Mouse (Mus musculus): Measurements from ENCODE around the gene Gca. TPM values are rescaled to one million over a fixed set of nuclear protein-coding genes. Genes with fewer than 3 reads are reported as not detected.

Gca gene
- 1.5 and 2.0 TPM in 2 replicates for polyA plus RNA-seq (2016; fragmentation: Nextera tagmentation; extraction: Ambion mirVana)

DNA sequence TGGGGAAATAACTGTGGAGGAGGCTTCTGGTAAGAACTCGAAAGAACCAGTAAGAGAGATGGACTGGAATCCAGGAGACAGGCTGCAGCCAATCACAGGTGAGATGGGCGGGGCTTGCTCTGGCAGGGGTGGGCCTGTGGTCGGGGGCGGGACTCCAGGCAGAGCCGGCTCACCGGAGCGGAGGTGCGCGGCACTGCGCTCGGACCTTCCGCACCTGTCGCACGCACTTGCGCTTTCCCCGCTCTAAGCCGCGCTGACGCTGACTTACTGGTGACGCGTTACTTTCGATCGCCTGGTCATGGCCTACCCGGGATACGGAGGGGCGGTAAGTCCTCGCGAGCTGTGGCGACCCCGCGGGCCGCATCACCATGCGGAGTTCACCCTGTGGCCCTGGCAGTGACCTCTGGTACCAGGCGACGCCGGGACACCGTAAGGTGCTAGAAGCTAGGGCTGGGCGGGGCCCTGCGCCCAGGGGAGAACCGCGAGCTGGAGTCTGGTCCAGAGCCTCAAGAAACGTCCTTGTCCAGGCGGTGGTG is at the start of gene Gca:
Gene Gca, plus strand, starts transcription at position 151 of the 536 bp plus-strand sequence.
- under 1% methylated on average over 42 of the region's 43 CpGs for WGBS
- H3K36me3 ChIP-seq = no peaks in the 10 kb centered on the region
- peak within 1 kb of the TSS; percentile 73 for H3K4me3 ChIP-seq
- peaks cover 16% of the 10 kb centered on the region for H3K27me3 ChIP-seq (ENCODE audit: low read depth, poor library complexity, severe bottlenecking)
- H3K27ac ChIP-seq (replicated peaks) = peak within 1 kb of the TSS; percentile 65; the same call in 1 of the 2 replicates
- H3K4me1 ChIP-seq = 0 out of 2 replicates have a peak, but pooled peaks cover 3% of the 10 kb centered on the region
- H3K9me3 ChIP-seq (replicated peaks) = no peaks in the 10 kb centered on the region
- peak; percentile 84 for DNase-seq (ENCODE audit: low spot score)

DNA sequence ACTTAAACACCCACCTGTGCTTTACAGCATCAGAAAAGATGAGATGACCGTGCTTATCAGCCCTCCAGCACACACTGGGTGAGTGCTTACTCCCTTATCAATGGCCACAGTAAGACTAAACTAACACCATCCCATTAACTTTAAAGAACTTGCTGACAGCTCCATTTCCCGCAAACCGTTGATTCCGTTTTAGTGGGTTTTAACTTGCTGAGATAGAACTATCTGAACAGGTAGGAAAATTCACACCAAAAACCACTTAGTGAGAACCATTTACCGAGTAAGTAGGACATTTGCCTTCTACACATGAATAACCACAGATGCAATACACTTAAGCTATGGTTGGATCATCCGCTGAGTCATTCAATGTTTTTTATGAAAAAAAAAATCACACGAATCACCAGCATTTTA is 45.1 kb upstream of the Gca start:
- H3K4me3 ChIP-seq = no peak overlapping the region
- H3K4me1 ChIP-seq = no peaks in the 10 kb centered on the region
- 84% methylated on average over 7 of the region's 7 CpGs for WGBS
- no peak overlapping the region for H3K27ac ChIP-seq (replicated peaks)
- H3K27me3 ChIP-seq (ENCODE audit: low read depth, poor library complexity, severe bottlenecking) = no peaks in the 10 kb centered on the region
- H3K36me3 ChIP-seq = no peaks in the 10 kb centered on the region
- no peaks in the 10 kb centered on the region for H3K9me3 ChIP-seq (replicated peaks)
- DNase-seq (ENCODE audit: low spot score) = no peak

DNA sequence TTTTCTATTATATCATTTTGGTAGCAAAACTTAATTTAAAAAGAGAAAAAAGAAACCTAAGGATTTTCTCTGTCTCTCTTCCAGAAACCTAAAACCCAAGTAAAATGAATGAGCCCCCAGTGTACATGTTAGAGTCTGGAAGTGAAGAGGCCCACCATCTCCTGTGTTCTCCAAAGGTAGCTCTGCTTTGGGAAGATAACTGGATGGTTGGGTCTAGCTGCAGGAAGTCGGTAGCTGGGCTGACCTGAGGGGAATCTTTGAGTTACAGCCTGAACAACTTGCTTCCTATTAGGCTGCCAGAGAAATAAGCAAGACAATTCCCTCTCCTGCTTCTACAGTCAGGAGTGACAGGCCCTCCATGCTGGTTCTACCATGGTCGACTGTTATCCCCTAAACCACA is 44.4 kb upstream of the Gca start:
- H3K27me3 ChIP-seq (ENCODE audit: low read depth, poor library complexity, severe bottlenecking) = no peaks in the 10 kb centered on the region
- no peaks in the 10 kb centered on the region for H3K9me3 ChIP-seq (replicated peaks)
- H3K27ac ChIP-seq (replicated peaks) = no peak overlapping the region
- no peak overlapping the region for H3K4me3 ChIP-seq
- 76% methylated on average over 2 of the region's 2 CpGs for WGBS
- no peaks in the 10 kb centered on the region for H3K4me1 ChIP-seq
- H3K36me3 ChIP-seq = no peaks in the 10 kb centered on the region
- no peak for DNase-seq (ENCODE audit: low spot score)

DNA sequence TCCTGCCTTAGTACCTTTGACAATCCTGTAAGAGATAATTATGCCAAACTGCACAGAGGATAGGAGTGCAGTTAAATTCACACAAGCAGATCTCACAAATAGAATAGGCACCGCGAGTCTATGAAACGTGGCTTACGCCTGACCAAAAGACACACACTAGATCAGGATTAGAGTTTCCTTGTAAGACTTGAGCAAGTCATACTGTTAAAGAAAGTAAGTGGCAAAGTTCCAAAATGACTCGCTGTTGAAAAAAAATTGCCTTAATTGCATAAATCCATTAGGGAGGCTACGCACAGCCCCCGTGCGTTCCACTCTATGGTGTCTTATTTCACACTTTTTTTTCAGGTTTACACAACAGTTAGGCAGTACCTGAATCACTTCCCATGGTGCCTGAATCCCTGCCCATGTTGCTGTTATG is 41.1 kb upstream of the Gca start:
- no peak overlapping the region for H3K4me3 ChIP-seq
- no peak overlapping the region for H3K27ac ChIP-seq (replicated peaks)
- no peaks in the 10 kb centered on the region for H3K4me1 ChIP-seq
- no peaks in the 10 kb centered on the region for H3K27me3 ChIP-seq (ENCODE audit: low read depth, poor library complexity, severe bottlenecking)
- WGBS = 92% methylated on average over 8 of the region's 8 CpGs
- no peaks in the 10 kb centered on the region for H3K9me3 ChIP-seq (replicated peaks)
- DNase-seq (ENCODE audit: low spot score) = no peak
- H3K36me3 ChIP-seq = no peaks in the 10 kb centered on the region

DNA sequence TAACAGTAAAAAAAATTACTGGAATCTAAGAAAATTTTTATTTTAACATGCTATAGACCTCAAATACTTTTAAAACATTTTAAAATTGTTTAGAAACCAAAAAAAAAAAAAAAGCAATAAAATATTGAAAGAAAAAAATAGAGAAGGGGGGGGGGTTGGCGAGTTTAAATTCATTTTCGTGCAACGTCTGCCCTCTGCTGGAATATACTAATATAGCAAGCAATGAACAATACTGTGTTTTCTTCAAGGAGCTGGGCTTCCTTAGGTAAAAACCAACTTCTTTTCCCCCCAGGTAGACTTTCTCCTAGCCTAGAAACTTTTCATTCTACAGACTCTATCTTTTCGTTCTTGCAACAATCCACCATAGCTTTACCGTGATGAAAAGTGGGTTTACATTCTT is 36.4 kb upstream of the Gca start:
- no peak for DNase-seq (ENCODE audit: low spot score)
- H3K36me3 ChIP-seq = no peaks in the 10 kb centered on the region
- H3K9me3 ChIP-seq (replicated peaks) = no peaks in the 10 kb centered on the region
- no peaks in the 10 kb centered on the region for H3K4me1 ChIP-seq
- WGBS = 16% methylated on average over 5 of the region's 5 CpGs
- H3K27me3 ChIP-seq (ENCODE audit: low read depth, poor library complexity, severe bottlenecking) = no peaks in the 10 kb centered on the region
- H3K4me3 ChIP-seq = no peak overlapping the region
- H3K27ac ChIP-seq (replicated peaks) = no peak overlapping the region

DNA sequence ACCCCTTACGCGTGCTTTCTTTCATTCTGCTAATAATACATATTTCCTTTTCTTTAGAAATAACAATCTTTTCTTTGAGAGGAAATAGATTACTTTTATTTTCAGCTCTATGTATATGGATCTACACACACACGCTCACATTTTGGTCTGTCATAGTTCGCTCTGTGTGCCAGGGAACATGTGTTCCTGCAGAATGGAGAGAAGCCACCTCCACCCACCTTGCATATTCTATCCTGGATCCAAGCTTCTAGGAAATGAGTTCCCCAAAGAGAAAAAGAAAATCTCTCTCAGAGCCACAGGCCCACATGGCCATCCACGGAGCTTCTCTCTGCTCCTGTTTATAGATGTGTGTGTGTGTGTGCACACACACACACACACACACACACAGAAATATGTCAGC is 35.7 kb upstream of the Gca start:
- H3K4me1 ChIP-seq = no peaks in the 10 kb centered on the region
- 91% methylated on average over 5 of the region's 5 CpGs for WGBS
- H3K27me3 ChIP-seq (ENCODE audit: low read depth, poor library complexity, severe bottlenecking) = no peaks in the 10 kb centered on the region
- no peak overlapping the region for H3K27ac ChIP-seq (replicated peaks)
- no peak for DNase-seq (ENCODE audit: low spot score)
- H3K4me3 ChIP-seq = no peak overlapping the region
- H3K36me3 ChIP-seq = no peaks in the 10 kb centered on the region
- H3K9me3 ChIP-seq (replicated peaks) = no peaks in the 10 kb centered on the region

DNA sequence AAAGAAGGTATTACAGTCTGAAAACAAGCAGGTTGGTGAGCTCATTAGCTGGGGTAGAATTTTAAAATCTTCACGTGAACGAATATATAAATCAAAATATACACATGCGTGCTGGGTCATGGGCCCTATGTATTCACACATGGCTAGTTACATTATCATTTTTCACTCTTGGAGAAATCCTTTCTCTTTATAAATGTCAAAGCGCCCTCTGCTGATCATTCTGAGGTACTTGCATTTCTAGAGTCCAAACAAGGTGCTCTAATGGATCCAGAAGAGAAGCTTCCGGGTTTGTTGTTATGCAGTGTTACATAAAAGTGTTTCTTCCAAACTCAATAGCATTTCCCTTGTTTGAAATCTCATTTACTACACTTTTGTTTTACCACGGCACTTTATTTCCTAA is 33.6 kb upstream of the Gca start:
- no peak for DNase-seq (ENCODE audit: low spot score)
- no peak overlapping the region for H3K4me3 ChIP-seq
- H3K27ac ChIP-seq (replicated peaks) = no peak overlapping the region
- H3K4me1 ChIP-seq = no peaks in the 10 kb centered on the region
- no peaks in the 10 kb centered on the region for H3K9me3 ChIP-seq (replicated peaks)
- H3K27me3 ChIP-seq (ENCODE audit: low read depth, poor library complexity, severe bottlenecking) = no peaks in the 10 kb centered on the region
- 29% methylated on average over 6 of the region's 6 CpGs for WGBS
- H3K36me3 ChIP-seq = no peaks in the 10 kb centered on the region

DNA sequence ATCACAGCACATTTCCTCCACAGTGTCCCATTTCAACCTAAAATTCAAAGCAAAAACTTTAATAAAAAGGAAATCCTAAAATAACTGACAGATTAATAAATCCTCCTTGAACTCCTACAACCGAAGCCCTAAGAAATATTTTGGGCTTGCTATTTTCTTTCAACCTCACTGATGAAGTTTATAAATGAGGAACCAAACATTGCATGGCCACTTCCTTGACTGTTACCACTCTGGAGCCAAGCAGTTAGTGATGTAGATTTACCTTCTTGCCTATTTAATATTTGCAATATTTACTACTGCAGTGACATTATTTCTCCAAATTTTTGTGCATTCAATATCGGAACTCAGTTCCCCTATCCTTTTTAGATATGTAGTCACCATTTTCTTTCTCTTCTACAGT is 24.2 kb upstream of the Gca start:
- DNase-seq (ENCODE audit: low spot score) = no peak
- Histone ChIP-seq H3K36me3 (no peaks in the 10 kb centered on the region), H3K27ac (replicated peaks) (no peak overlapping the region), H3K9me3 (replicated peaks) (no peaks in the 10 kb centered on the region), H3K4me3 (no peak overlapping the region), H3K4me1 (no peaks in the 10 kb centered on the region), H3K27me3 (ENCODE audit: low read depth, poor library complexity, severe bottlenecking) (peaks cover 11% of the 10 kb centered on the region)
- WGBS = 94% methylated on average over 2 of the region's 2 CpGs

DNA sequence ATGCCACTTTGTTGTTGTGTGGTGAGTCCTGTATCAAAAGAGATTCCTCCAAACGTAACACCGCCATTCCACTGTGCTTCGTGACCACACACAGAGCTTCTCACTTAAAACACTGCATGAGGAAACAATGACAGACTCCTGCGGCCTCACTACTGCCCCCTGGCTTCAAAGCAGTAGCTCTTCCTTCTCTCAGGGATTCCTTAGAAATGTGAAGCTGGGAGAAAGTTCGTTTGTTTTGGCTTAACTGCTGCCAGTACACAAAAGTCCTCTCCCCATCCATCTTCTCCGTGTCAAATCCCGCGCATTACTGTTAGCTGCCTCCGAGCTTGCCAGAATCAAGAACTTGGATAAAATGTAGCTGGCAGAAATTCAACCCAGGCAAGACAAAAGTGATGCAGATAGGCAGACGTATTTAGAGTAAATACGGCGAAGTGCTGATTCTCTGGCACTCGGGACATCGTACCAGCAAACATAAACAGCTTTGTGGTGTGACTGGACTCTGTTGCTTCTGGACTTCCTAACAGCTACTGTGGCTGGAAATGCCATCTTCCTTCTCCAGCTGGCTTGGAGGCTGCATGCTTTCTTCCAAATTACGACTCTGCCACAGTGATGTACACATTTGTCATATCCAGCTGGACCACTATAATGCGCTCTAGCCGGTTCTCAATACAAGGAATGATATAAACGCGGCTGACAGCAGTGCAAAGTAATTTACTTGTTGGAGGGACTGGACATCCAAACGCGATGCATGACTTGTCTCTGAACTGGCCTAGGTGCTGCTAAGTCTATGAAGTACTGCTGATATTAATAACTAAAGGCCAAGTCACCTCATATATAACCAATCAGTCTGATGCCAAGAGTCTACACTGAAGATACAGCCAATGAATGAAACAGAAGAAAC is 20.4 kb upstream of the Gca start:
- H3K9me3 ChIP-seq (replicated peaks) = no peaks in the 10 kb centered on the region
- peaks cover 27% of the 10 kb centered on the region for H3K27me3 ChIP-seq (ENCODE audit: low read depth, poor library complexity, severe bottlenecking)
- 58% methylated on average over 21 of the region's 21 CpGs for WGBS
- H3K4me3 ChIP-seq = no peak overlapping the region
- H3K27ac ChIP-seq (replicated peaks) = no peak overlapping the region
- H3K36me3 ChIP-seq = no peaks in the 10 kb centered on the region
- H3K4me1 ChIP-seq = peaks cover 14% of the 10 kb centered on the region
- DNase-seq (ENCODE audit: low spot score) = peak; percentile 24

DNA sequence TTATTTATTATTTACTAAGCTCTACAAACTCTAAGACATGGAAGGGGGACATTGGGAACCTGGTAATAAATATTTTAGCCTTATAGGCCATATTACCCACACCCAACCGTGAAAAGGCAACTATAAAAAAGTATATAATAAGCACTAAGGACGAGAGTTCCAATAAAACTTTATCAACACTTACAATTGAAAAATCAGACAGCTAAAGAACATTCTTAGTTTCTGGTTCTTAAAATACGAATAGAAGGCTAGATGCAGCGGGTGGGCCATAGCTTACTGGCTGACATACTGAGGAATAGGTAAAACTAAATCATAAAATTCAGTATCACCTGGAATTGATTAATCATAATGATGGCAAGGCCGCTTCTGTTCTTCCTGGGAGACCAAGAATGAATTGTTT is 19.2 kb upstream of the Gca start:
- Histone ChIP-seq H3K36me3 (no peaks in the 10 kb centered on the region), H3K4me3 (no peak overlapping the region), H3K4me1 (peaks cover 14% of the 10 kb centered on the region), H3K27ac (replicated peaks) (no peak overlapping the region), H3K9me3 (replicated peaks) (no peaks in the 10 kb centered on the region), H3K27me3 (ENCODE audit: low read depth, poor library complexity, severe bottlenecking) (peaks cover 27% of the 10 kb centered on the region)
- no peak for DNase-seq (ENCODE audit: low spot score)
- 90% methylated on average over 5 of the region's 5 CpGs for WGBS

DNA sequence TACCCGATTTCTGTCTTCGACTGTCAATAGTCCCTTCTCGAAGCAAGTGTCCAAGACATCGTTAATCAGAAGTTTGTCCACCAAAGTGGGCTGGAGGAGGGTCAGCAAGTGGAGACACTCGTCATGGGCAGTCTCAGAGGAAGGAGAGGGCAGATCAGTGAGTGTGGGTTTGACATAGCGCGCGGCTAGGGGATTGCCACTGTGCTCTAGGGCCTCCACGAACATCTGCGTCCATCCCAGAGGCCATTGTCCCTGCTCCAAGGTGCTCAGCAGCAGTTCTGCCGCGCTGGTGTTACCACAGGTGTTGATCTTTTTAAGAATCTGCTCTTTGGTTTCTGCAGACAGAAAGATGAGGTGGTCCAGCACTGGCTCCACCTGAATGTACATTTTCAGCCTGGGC is 18.6 kb upstream of the Gca start:
- H3K27me3 ChIP-seq (ENCODE audit: low read depth, poor library complexity, severe bottlenecking) = peaks cover 27% of the 10 kb centered on the region
- 37% methylated on average over 12 of the region's 12 CpGs for WGBS
- DNase-seq (ENCODE audit: low spot score) = no peak
- peak overlapping the region; percentile 63 for H3K4me3 ChIP-seq
- peak overlapping the region; percentile 82 for H3K27ac ChIP-seq (replicated peaks)
- no peaks in the 10 kb centered on the region for H3K9me3 ChIP-seq (replicated peaks)
- no peaks in the 10 kb centered on the region for H3K36me3 ChIP-seq
- peaks cover 14% of the 10 kb centered on the region for H3K4me1 ChIP-seq

DNA sequence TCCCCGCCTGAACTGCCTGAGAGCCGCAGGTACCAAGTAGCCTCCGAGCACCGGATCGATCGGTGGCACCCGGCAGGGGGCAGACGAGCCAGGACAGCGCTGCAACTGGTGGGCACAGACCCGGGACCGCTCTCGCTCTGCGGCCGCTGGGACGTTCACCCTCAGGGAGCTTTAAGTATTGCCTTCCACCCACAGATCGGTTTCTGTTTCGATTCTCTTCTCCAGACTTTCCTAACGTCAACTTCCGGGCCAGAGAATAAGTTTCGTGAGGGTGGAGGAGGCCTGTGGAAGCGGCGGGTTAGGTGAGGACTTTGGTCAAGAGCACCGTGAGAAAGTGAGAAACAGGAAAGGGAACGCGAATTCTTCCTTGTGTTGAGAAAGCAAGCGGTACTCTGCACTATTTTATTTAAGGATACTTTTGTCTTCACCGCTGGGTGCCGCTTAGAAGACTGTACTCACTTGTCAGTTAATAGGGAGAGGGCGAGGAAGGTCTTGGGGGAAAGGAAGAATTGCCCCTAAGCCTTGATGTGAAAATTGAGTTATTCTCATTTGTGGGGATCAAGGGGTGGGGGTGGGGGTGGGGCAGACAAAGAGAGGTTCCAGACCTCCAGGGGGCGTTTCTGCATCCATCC is 18.0 kb upstream of the Gca start, which contains the start of gene Ifih1:
Gene Ifih1, minus strand, starts transcription at position 242 of the 632 bp plus-strand sequence.
- no peaks in the 10 kb centered on the region for H3K36me3 ChIP-seq
- peaks cover 14% of the 10 kb centered on the region for H3K4me1 ChIP-seq
- peak; percentile 71 for DNase-seq (ENCODE audit: low spot score)
- H3K27me3 ChIP-seq (ENCODE audit: low read depth, poor library complexity, severe bottlenecking) = peaks cover 27% of the 10 kb centered on the region
- no peaks in the 10 kb centered on the region for H3K9me3 ChIP-seq (replicated peaks)
- peak within 1 kb of the TSS; percentile 63 for H3K4me3 ChIP-seq
- H3K27ac ChIP-seq (replicated peaks) = peak within 1 kb of the TSS; percentile 82
- under 1% methylated on average over 30 of the region's 30 CpGs for WGBS

Data from midbrain, embryonic 10.5 days (tissue).